14 mouse cellular contexts compared by ENCODE assay signal in the genomic region with DNA sequence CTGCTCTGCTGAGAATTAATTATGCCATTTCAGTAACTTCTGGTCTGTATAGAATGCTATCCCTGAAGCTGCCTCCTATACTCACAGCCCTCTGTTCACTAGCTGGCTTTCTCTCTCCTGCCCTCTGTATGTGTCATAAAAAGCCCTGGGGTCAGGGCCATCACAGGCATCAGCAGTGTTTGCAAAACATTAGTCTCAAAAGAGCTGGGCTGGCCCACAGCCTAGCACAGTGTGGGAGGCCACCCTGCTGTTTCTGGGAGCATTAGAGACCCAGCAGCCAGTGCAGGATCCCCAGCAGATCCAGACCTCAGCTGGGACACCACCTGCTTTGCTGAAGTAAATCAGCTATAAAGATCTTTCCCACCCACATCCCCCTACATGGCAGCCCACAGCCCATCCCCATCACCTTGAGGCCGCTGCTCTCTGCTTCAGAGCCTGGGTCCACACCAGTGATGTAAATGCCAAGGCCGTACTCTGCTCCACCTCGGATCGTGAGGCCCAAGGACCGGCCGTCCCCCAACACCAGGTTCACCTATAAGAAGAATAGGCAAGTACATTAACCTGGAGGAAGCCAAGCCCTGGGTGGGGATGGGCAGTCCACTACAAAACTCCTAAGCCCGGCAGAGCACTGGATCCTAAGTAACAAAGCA. TPM values are rescaled to one million over a fixed set of nuclear protein-coding genes. Genes with fewer than 3 reads are reported as not detected.
A peak's percentile ranks its signal among the peaks of the same experiment; 100 is the strongest.
DNase-seq lines count a peak whose midpoint lies in the region; ATAC-seq and TF ChIP-seq lines count a peak whose summit lies in the region.
"Had no signal": no experiment of that assay in that cellular context is flagged by ENCODE, and none has a peak within 500 bp of the region (broad histone marks: within the 10 kb centered on the region; RNA-seq: fewer than 3 reads in every experiment).

No protein-coding gene starts in this region.

- no peak for TF ChIP-seq POLR2A in ES-Bruce4 (IDR thresholded peaks at IDR 0.05; ENCODE audit: insufficient read depth, low read length)

- no peak for TF ChIP-seq EP300 in ES-Bruce4 (IDR thresholded peaks at IDR 0.05; ENCODE audit: insufficient read depth, low read depth, low read length)

- no peak overlapping the region for H3K4me3 ChIP-seq in ES-Bruce4 (ENCODE audit: low read depth, low read length)
- no peak overlapping the region for H3K4me3 ChIP-seq in limb, embryonic 11.5 days (ENCODE audit: low read depth, low read length)
- H3K4me3 ChIP-seq: forebrain, embryonic 12.5 days; heart, embryonic 15.5 days had no signal

- 85% methylated on average over 7 of the region's 7 CpGs for WGBS in limb, embryonic 11.5 days

- no peaks in the 10 kb centered on the region for H3K9me3 ChIP-seq in ES-Bruce4 (replicated peaks; ENCODE audit: control insufficient read depth, insufficient read depth, low read length, poor library complexity, severe bottlenecking)
- H3K9me3 ChIP-seq in limb, embryonic 11.5 days (ENCODE audit: control insufficient read depth, low read length), result no peaks in the 10 kb centered on the region
- H3K9me3 ChIP-seq: forebrain, embryonic 12.5 days; heart, embryonic 15.5 days had no signal

- no peaks in the 10 kb centered on the region for H3K36me3 ChIP-seq in ES-Bruce4 (ENCODE audit: control insufficient read depth, insufficient read depth, low read length, poor library complexity, severe bottlenecking)
- no peaks in the 10 kb centered on the region; the same call in 1 of the 2 replicates for H3K36me3 ChIP-seq in limb, embryonic 11.5 days (ENCODE audit: control insufficient read depth, insufficient read depth, low read length)
- H3K36me3 ChIP-seq: forebrain, embryonic 12.5 days; heart, embryonic 15.5 days had no signal

- H3K4me2 ChIP-seq in limb, embryonic 11.5 days (ENCODE audit: low read depth, severe bottlenecking), result no peak overlapping the region
- H3K4me2 ChIP-seq: forebrain, embryonic 12.5 days; heart, embryonic 15.5 days had no signal

- peaks cover 13% of the 10 kb centered on the region for H3K4me1 ChIP-seq in ES-Bruce4 (ENCODE audit: control insufficient read depth, insufficient read depth, low read length)
- H3K4me1 ChIP-seq in limb, embryonic 11.5 days (ENCODE audit: control insufficient read depth, insufficient read depth, low read length), result peaks cover 41% of the 10 kb centered on the region
- H3K4me1 ChIP-seq: heart, embryonic 15.5 days had no signal

- peak overlapping the region; percentile 33; the same call in 1 of the 2 replicates for H3K27ac ChIP-seq in ES-Bruce4 (ENCODE audit: insufficient read depth, low read length)
- peak overlapping the region; percentile 14; the same call in 1 of the 2 replicates for H3K27ac ChIP-seq in limb, embryonic 11.5 days (replicated peaks; ENCODE audit: low read depth, low read length)
- H3K27ac ChIP-seq: heart, embryonic 15.5 days had no signal

- TF ChIP-seq CTCF in ES-Bruce4 (IDR thresholded peaks at IDR 0.05; ENCODE audit: low read depth, low read length), result no peak

- H3K9ac ChIP-seq in ES-Bruce4 (ENCODE audit: low read depth, poor library complexity, severe bottlenecking), result no peak overlapping the region
- H3K9ac ChIP-seq in limb, embryonic 11.5 days (ENCODE audit: low read length), result no peak overlapping the region
- H3K9ac ChIP-seq: forebrain, embryonic 12.5 days; heart, embryonic 15.5 days had no signal

- DNase-seq in layer of hippocampus, adult 8-10 months (ENCODE audit: low spot score in 2 of 2), result peak; percentile 18 to 21
- DNase-seq in layer of hippocampus, adult 9-11 months, result no peak
- DNase-seq in adrenal gland, adult 2 months, result peak; percentile 91
- no peak for DNase-seq in limb, embryonic 11.5 days (ENCODE audit: low spot score)
- no peak for DNase-seq in gastrocnemius, postnatal 25 days
- DNase-seq in spleen, postnatal 10 days (ENCODE audit: low spot score in 2 of 2), result no peak
- DNase-seq: cerebellum, adult 18-20 months; heart, adult 18-20 months; kidney, adult 9 months; kidney, postnatal 4 days; lung, postnatal 14 days had no signal

- no peak for ATAC-seq in limb, embryonic 11.5 days (ENCODE audit: insufficient number of reproducible peaks, low FRiP score, low TSS enrichment, low read depth)

- H3K27me3 ChIP-seq in ES-Bruce4 (ENCODE audit: control insufficient read depth, insufficient read depth, low read length, poor library complexity, severe bottlenecking), result no peaks in the 10 kb centered on the region
- no peaks in the 10 kb centered on the region for H3K27me3 ChIP-seq in limb, embryonic 11.5 days (ENCODE audit: control insufficient read depth, insufficient read depth, low read length)
- H3K27me3 ChIP-seq: heart, embryonic 15.5 days had no signal

RNA-seq across cellular contexts. Expression of a gene that starts 34.8 kb away (rescaled TPM):
- total RNA-seq in layer of hippocampus, adult 8-10 months (2022), result 10 to 100 TPM; 23.8 to 32.9 (median 28.2) TPM
- polyA plus RNA-seq in ES-Bruce4 (2011; ENCODE audit: insufficient read depth, insufficient read length, low read depth, missing spikeins), result 33.5 and 40.2 TPM in 2 replicates
- 10 to 100 TPM; 51.5 to 57.1 TPM for total RNA-seq in adrenal gland, adult 2 months (2021)
- 96.9 and 101 TPM in 2 replicates for polyA plus RNA-seq in adrenal gland, adult 2 months (2012; rRNA removed)
- polyA plus RNA-seq in limb, embryonic 11.5 days (2014; fragmentation: Nextera tagmentation; extraction: Ambion mirVana), result 13.8 and 14.0 TPM in 2 replicates
- total RNA-seq in gastrocnemius, postnatal 25 days (2021), result 1 to 10 TPM; 2.1 to 2.6 TPM

RNA-seq across cellular contexts. Expression of a gene that starts 57.8 kb away (rescaled TPM):
- total RNA-seq in layer of hippocampus, adult 8-10 months (2022), result 1 to 10 TPM; 3.0 to 7.6 (median 5.2) TPM
- 4.0 and 4.7 TPM in 2 replicates for polyA plus RNA-seq in ES-Bruce4 (2011; ENCODE audit: insufficient read depth, insufficient read length, low read depth, missing spikeins)
- total RNA-seq in adrenal gland, adult 2 months (2021), result 1 to 10 TPM; 3.9 to 4.7 TPM
- polyA plus RNA-seq in adrenal gland, adult 2 months (2012; rRNA removed), result 5.1 and 5.6 TPM in 2 replicates
- 9.5 and 10.9 TPM in 2 replicates for polyA plus RNA-seq in limb, embryonic 11.5 days (2014; fragmentation: Nextera tagmentation; extraction: Ambion mirVana)
- 1 to 10 TPM; 1.1 to 1.4 TPM for total RNA-seq in gastrocnemius, postnatal 25 days (2021)

Comparison
In these comparisons a context has a peak if more than half of its experiments do, and no peak if none do; other contexts are left out.
1. DNase-seq: peak in layer of hippocampus, adult 8-10 months (2 of 2) and adrenal gland, adult 2 months (single experiment); none in layer of hippocampus, adult 9-11 months (single experiment), limb, embryonic 11.5 days (single experiment), gastrocnemius, postnatal 25 days (single experiment) and spleen, postnatal 10 days (0 of 2).
2. RNA of a gene that starts 34.8 kb away (total RNA-seq): 51.5 to 57.1 TPM in adrenal gland, adult 2 months and 23.8 to 32.9 TPM in layer of hippocampus, adult 8-10 months; 2.1 to 2.6 TPM in gastrocnemius, postnatal 25 days; every median in the first group is over 4 times any median in the second.